Mouse (Mus musculus) C2C12 (cell line): ENCODE measurements at regions not wholly inside any gene's neighbourhood (a gene's known extent, or its start where the extent isn't known, plus 50 kb on each side); places are given as distances from the start of the nearest gene placed in this dataset.

ENCODE experiments used
- CTCF ChIP-seq: IDR thresholded peaks from one replicate; pipeline ENCODE4 v1.5.1; 2011; ENCODE audit not compliant: control insufficient read depth, insufficient read depth, insufficient read length
- FOSL1 ChIP-seq: IDR thresholded peaks from one replicate; pipeline ENCODE4 v1.8.0; 2011; ENCODE audit warnings: mild to moderate bottlenecking, low read length; ENCODE audit not compliant: poor library complexity, insufficient read depth, severe bottlenecking
- MYOD1 ChIP-seq: IDR thresholded peaks from one replicate; pipeline ENCODE4 v1.6.1; 2011; ENCODE audit warnings: low read depth; ENCODE audit not compliant: control insufficient read depth, insufficient read length
- MYOG ChIP-seq: IDR thresholded peaks from one replicate; pipeline ENCODE4 v1.6.1; 2011; ENCODE audit not compliant: control insufficient read depth, insufficient read length; ENCODE audit errors: extremely low read depth
- USF1 ChIP-seq: IDR thresholded peaks from one replicate; pipeline ENCODE4 v1.6.1; 2011; ENCODE audit warnings: low read depth, mild to moderate bottlenecking, control low read depth, moderate library complexity

DNA sequence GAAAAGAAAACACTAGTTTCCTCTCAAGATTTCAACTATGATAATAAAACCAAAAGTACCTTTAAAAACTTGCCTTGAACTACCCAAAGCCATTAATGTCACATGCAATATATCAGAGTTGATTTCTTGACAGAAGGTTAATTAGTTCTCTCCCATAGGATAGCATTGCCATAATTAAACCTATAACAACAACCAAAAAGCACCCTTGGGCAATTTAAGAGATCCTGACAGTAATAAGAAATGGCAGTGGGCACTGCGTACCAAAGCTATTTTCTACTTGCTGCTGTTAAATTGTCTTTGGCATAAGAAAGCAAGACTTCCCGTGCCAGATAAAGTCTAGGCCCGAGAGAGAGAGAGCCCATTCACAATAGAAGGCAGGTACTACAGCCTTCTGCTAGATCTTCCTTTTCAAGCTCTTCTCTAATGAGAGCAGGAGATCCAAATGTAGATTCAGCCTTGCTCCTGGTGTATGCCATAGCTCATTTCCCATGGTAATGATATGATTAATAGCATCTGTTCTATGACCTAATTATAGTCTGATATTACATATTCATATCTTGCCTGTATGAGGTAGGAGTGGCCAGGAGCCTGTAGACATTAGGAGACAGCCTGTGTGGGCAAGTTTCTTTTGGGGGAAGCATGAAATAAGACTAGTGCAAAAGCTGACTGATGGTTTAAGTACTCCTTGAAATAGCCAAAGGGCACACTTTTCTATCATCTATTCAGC is 126.3 kb upstream of the Cd180 start:
- TF ChIP-seq FOSL1 (no peak), USF1 (no peak), MYOG (no peak), CTCF (no peak), MYOD1 (no peak)
